Mouse (Mus musculus) bone marrow, adult 2 months (tissue): ENCODE results near the gene Atp10a.

Experiments
- CTCF ChIP-seq: fragments of 200-500 bp; IDR thresholded peaks from 2 replicates; pipeline ENCODE4 v1.5.1; 2011; ENCODE audit warnings: low read length, control low read depth; ENCODE audit not compliant: control insufficient read depth, insufficient read depth
- POLR2A ChIP-seq: fragments of 200-500 bp; IDR thresholded peaks from 2 replicates; pipeline ENCODE4 v1.6.1; 2011; ENCODE audit warnings: low read depth, mild to moderate bottlenecking, control low read depth, low read length, borderline replicate concordance; ENCODE audit not compliant: control insufficient read depth

DNA sequence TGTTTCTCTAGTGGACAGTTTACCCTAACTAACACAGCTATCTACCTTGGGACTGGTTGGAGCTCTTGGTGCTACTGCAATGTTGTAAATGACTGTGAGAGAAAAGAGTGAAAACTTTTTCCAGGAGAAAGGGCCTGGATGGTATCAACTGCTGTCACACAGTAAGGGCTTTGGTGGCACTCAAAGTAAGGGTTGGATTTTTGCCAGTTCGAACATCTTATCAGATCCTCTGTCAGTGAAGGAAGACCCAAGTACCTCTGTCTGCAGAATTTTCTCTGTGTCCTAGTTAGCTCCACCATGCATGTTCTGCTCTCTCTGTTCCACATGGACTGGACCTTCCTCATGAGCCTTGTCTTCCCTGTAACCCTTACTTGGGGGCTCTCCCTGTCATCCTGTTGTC is 99.9 kb downstream of the Atp10a start:
- TF ChIP-seq POLR2A (no peak), CTCF (no peak)
